Mouse (Mus musculus) erythroblast, adult 5-6 weeks (primary cell): ENCODE results near the gene Ttc17. TPM values are rescaled to one million over a fixed set of nuclear protein-coding genes. Genes with fewer than 3 reads are reported as not detected.

Experiments
- ATAC-seq: replicated peaks from 2 replicates; pipeline ENCODE4 v1.8.0; 2016; ENCODE audit warnings: moderate number of reproducible peaks, mild to moderate bottlenecking, moderate TSS enrichment, inconsistent platforms; ENCODE audit not compliant: poor library complexity, low FRiP score, severe bottlenecking
- total RNA-seq, 2 experiments: library from RNA; stranded (forward) in 1 of 2; stranded (reverse) in 1 of 2; fragments of 150-400 nt in 1 of 2; fragments of 200-764, 138-1000 nt in 1 of 2; gene quantifications; 2 replicates each; pipeline versions ENCODE4 v1.2.3 to v1.2.4; 2015 to 2017; ENCODE audit warnings: low replicate concordance in 2 of 2

The Ttc17 gene
- total RNA-seq, 2 experiments from 2014 or later = 3.5 to 12.4 TPM

- no peak for ATAC-seq
Observed at GRCm38 (mm10) chr2:94316526-94316925, 90.0 kb downstream of the Ttc17 start.

GRCm38 (mm10) chr2:94303984-94304383 lies 102.5 kb downstream of the Ttc17 start:
- ATAC-seq = no peak

- ATAC-seq = no peak
Observed at GRCm38 (mm10) chr2:94302393-94302792, 104.1 kb downstream of the Ttc17 start.

- ATAC-seq = no peak
Observed at GRCm38 (mm10) chr2:94301749-94302148, 104.7 kb downstream of the Ttc17 start.

GRCm38 (mm10) chr2:94297467-94297866 lies 109.0 kb downstream of the Ttc17 start:
- ATAC-seq = no peak

GRCm38 (mm10) chr2:94290483-94290882 lies 116.0 kb downstream of the Ttc17 start:
- ATAC-seq = peak; percentile 72

- no peak for ATAC-seq
Observed at GRCm38 (mm10) chr2:94289659-94290058, 116.8 kb downstream of the Ttc17 start.

- no peak for ATAC-seq
Observed at GRCm38 (mm10) chr2:94289169-94289568, 117.3 kb downstream of the Ttc17 start.

- ATAC-seq = no peak
Observed at GRCm38 (mm10) chr2:94288086-94288485, 118.4 kb downstream of the Ttc17 start.

GRCm38 (mm10) chr2:94287435-94287834 lies 119.1 kb downstream of the Ttc17 start:
- ATAC-seq = no peak

GRCm38 (mm10) chr2:94283526-94283925 lies 123.0 kb downstream of the Ttc17 start:
- no peak for ATAC-seq

GRCm38 (mm10) chr2:94279596-94279995 lies 126.9 kb downstream of the Ttc17 start:
- ATAC-seq = no peak

- ATAC-seq = no peak
Observed at GRCm38 (mm10) chr2:94276103-94276502, 130.4 kb downstream of the Ttc17 start.

GRCm38 (mm10) chr2:94275658-94276057 lies 130.8 kb downstream of the Ttc17 start:
- ATAC-seq = no peak

- no peak for ATAC-seq
Observed at GRCm38 (mm10) chr2:94273154-94274021, 133.1 kb downstream of the Ttc17 start.

GRCm38 (mm10) chr2:94271176-94271575 lies 135.3 kb downstream of the Ttc17 start:
- ATAC-seq = no peak

GRCm38 (mm10) chr2:94268835-94269234 lies 137.7 kb downstream of the Ttc17 start:
- no peak for ATAC-seq

- ATAC-seq = no peak
Observed at GRCm38 (mm10) chr2:94267213-94267850, 139.2 kb downstream of the Ttc17 start.

- no peak for ATAC-seq
Observed at GRCm38 (mm10) chr2:94266381-94267160, 139.9 kb downstream of the Ttc17 start.
